Mouse (Mus musculus) heart, embryonic 14.5 days (tissue): ENCODE measurements around the gene Dhx33. TPM values are rescaled to one million over a fixed set of nuclear protein-coding genes. Genes with fewer than 3 reads are reported as not detected.

Experiments used
- ATAC-seq: fragments of 200-750 bp; cut with Nextera tagmentation; 2 replicates; pipeline ENCODE4 v1.8.0; 2017; ENCODE audit warnings: low read depth, moderate TSS enrichment; ENCODE audit not compliant: insufficient number of reproducible peaks, insufficient read depth, low FRiP score
- H3K27ac ChIP-seq, 2 experiments: fragments of 200-500 bp in 1 of 2; fragments of 300-500 bp in 1 of 2; sonication (generic) in 1 of 2; replicated peaks in 1 of 2; 2 replicates each; pipeline ENCODE4 v1.5.1; 2012 to 2014; ENCODE audit warnings: low read depth in 2 of 2, low read length in 2 of 2, control low read depth in 1 of 2, mild to moderate bottlenecking in 1 of 2, mixed read lengths in 1 of 2; ENCODE audit not compliant: control insufficient read depth in 1 of 2, insufficient read depth in 1 of 2
- H3K27me3 ChIP-seq: fragments of 300-500 bp; sonication (generic); 2 replicates; pipeline ENCODE4 v1.6.1; 2014; ENCODE audit warnings: mild to moderate bottlenecking, low read length, control low read depth; ENCODE audit not compliant: control insufficient read depth, insufficient read depth
- H3K36me3 ChIP-seq: fragments of 300-500 bp; sonication (generic); 2 replicates; pipeline ENCODE4 v1.6.1; 2014; ENCODE audit warnings: mild to moderate bottlenecking, control low read depth, low read length, mixed read lengths; ENCODE audit not compliant: control insufficient read depth, insufficient read depth
- H3K4me1 ChIP-seq, 2 experiments: fragments of 200-500 bp in 1 of 2; fragments of 300-500 bp in 1 of 2; sonication (generic) in 1 of 2; 2 replicates each; pipeline ENCODE4 v1.6.1; 2012 to 2014; ENCODE audit warnings: low read length in 2 of 2, control low read depth in 1 of 2, mixed read lengths in 1 of 2; ENCODE audit not compliant: control insufficient read depth in 2 of 2, insufficient read depth in 2 of 2
- H3K4me2 ChIP-seq: fragments of 300-500 bp; sonication (generic); 2 replicates; pipeline ENCODE4 v1.6.1; 2014; ENCODE audit warnings: mild to moderate bottlenecking, low read length
- H3K4me3 ChIP-seq, 2 experiments: fragments of 200-500 bp in 1 of 2; fragments of 300-500 bp in 1 of 2; sonication (generic) in 1 of 2; 2 replicates each; pipeline ENCODE4 v1.5.1; 2012 to 2014; ENCODE audit warnings: low read length in 2 of 2, mild to moderate bottlenecking in 2 of 2, control low read depth in 1 of 2, low read depth in 1 of 2, moderate library complexity in 1 of 2; ENCODE audit not compliant: control insufficient read depth in 1 of 2, insufficient read depth in 1 of 2
- H3K9ac ChIP-seq: fragments of 300-500 bp; sonication (generic); 2 replicates; pipeline ENCODE4 v1.6.1; 2014; ENCODE audit warnings: mild to moderate bottlenecking, low read length
- H3K9me3 ChIP-seq: fragments of 300-500 bp; sonication (generic); 2 replicates; pipeline ENCODE4 v1.6.1; 2016; ENCODE audit warnings: low read length, control low read depth; ENCODE audit not compliant: control insufficient read depth
- WGBS: fragments of 180-500 bp; shearing (Covaris S2); extraction: QIAGEN DNeasy Blood & Tissue Kit; methylation state at CpG from one replicate; pipeline ENCODE4 v1.1.7; 2014; 5-methylcytosine and 5-hydroxymethylcytosine counted together
- polyA plus RNA-seq: library from polyadenylated mRNA; unstranded; fragments of >200 nt; fragmentation: Nextera tagmentation; extraction: Ambion mirVana; gene quantifications from 2 replicates; pipeline ENCODE4 v1.2.1, GENCODE M21; 2014

Dhx33 gene
- polyA plus RNA-seq, 1 experiment from 2014 or later = 13.6 TPM

GRCm38 (mm10) chr11:70980232-70980631 lies 24.0 kb downstream of the Dhx33 start:
- Histone ChIP-seq H3K9ac (no peak overlapping the region), H3K4me2 (no peak overlapping the region), H3K4me3 (no peak overlapping the region), H3K36me3 (peaks cover 69% of the 10 kb centered on the region), H3K9me3 (no peaks in the 10 kb centered on the region), H3K27ac (no peak overlapping the region), H3K4me1 (peaks cover 3 to 11% of the 10 kb centered on the region in 2 experiments; a peak in 3 of 4 replicates), H3K27me3 (no peaks in the 10 kb centered on the region)
- 72% methylated on average over 6 of the region's 6 CpGs for WGBS
- no peak for ATAC-seq

GRCm38 (mm10) chr11:70977293-70977692 lies 26.9 kb downstream of the Dhx33 start:
- H3K9me3 ChIP-seq = no peaks in the 10 kb centered on the region
- H3K9ac ChIP-seq = no peak overlapping the region
- no peaks in the 10 kb centered on the region for H3K27me3 ChIP-seq
- no peak overlapping the region for H3K27ac ChIP-seq
- H3K4me1 ChIP-seq = peaks cover 0 to 11% of the 10 kb centered on the region in 2 experiments; a peak in 2 of 4 replicates
- no peak for ATAC-seq
- WGBS = 80% methylated on average over 6 of the region's 6 CpGs
- H3K4me3 ChIP-seq = no peak overlapping the region
- H3K4me2 ChIP-seq = no peak overlapping the region
- peaks cover 89% of the 10 kb centered on the region for H3K36me3 ChIP-seq

GRCm38 (mm10) chr11:70975193-70975592 lies 29.0 kb downstream of the Dhx33 start:
- no peaks in the 10 kb centered on the region for H3K27me3 ChIP-seq

GRCm38 (mm10) chr11:70973947-70974346 lies 30.3 kb downstream of the Dhx33 start:
- no peak overlapping the region for H3K27ac ChIP-seq

More at GRCm38 (mm10) chr11:70975193-70975592, 29.0 kb downstream of the Dhx33 start:
- Histone ChIP-seq H3K4me2 (no peak overlapping the region), H3K9me3 (no peaks in the 10 kb centered on the region), H3K9ac (no peak overlapping the region), H3K4me1 (peaks cover 3 to 6% of the 10 kb centered on the region in 2 experiments; a peak in 2 of 4 replicates), H3K4me3 (no peak overlapping the region), H3K27ac (no peak overlapping the region), H3K36me3 (peaks cover 76% of the 10 kb centered on the region)
- WGBS = 85% methylated on average over 2 of the region's 2 CpGs
- no peak for ATAC-seq

GRCm38 (mm10) chr11:70972586-70972985 lies 31.7 kb downstream of the Dhx33 start:
- 58% methylated on average over 1 of the region's 1 CpGs for WGBS
- H3K27ac ChIP-seq = no peak overlapping the region
- peaks cover 7 to 17% of the 10 kb centered on the region in 2 experiments for H3K4me1 ChIP-seq
- H3K4me3 ChIP-seq = no peak overlapping the region
- peaks cover 58% of the 10 kb centered on the region for H3K36me3 ChIP-seq
- H3K9ac ChIP-seq = no peak overlapping the region
- H3K9me3 ChIP-seq = no peaks in the 10 kb centered on the region
- no peaks in the 10 kb centered on the region for H3K27me3 ChIP-seq
- H3K4me2 ChIP-seq = no peak overlapping the region
- no peak for ATAC-seq

More at GRCm38 (mm10) chr11:70973947-70974346, 30.3 kb downstream of the Dhx33 start:
- no peaks in the 10 kb centered on the region for H3K9me3 ChIP-seq
- no peaks in the 10 kb centered on the region for H3K27me3 ChIP-seq
- no peak overlapping the region for H3K9ac ChIP-seq
- H3K4me3 ChIP-seq = no peak overlapping the region
- peaks cover 3 to 6% of the 10 kb centered on the region in 2 experiments; a peak in 2 of 4 replicates for H3K4me1 ChIP-seq
- WGBS = 64% methylated on average over 4 of the region's 4 CpGs
- H3K36me3 ChIP-seq = peaks cover 63% of the 10 kb centered on the region
- ATAC-seq = no peak
- no peak overlapping the region for H3K4me2 ChIP-seq

GRCm38 (mm10) chr11:70970560-70971540 lies 33.4 kb downstream of the Dhx33 start:
- peaks cover 53% of the 10 kb centered on the region for H3K36me3 ChIP-seq
- peak overlapping the region; percentile 47 to 90 for H3K27ac ChIP-seq
- 15% methylated on average over 24 of the region's 24 CpGs for WGBS
- peak overlapping the region; percentile 78 to 79 for H3K4me3 ChIP-seq
- no peaks in the 10 kb centered on the region for H3K9me3 ChIP-seq
- ATAC-seq = peak; percentile 20
- H3K9ac ChIP-seq = peak overlapping the region; percentile 97
- no peaks in the 10 kb centered on the region for H3K27me3 ChIP-seq
- H3K4me2 ChIP-seq = peak overlapping the region; percentile 90
- H3K4me1 ChIP-seq = peaks cover 7 to 18% of the 10 kb centered on the region in 2 experiments

- H3K9ac ChIP-seq = peak within 1 kb of the TSS; percentile 97
- no peaks in the 10 kb centered on the region for H3K9me3 ChIP-seq
- WGBS = under 1% methylated on average over 42 of the region's 43 CpGs
- ATAC-seq = peak; percentile 95
- peaks cover 7 to 18% of the 10 kb centered on the region in 2 experiments for H3K4me1 ChIP-seq
- H3K36me3 ChIP-seq = peaks cover 53% of the 10 kb centered on the region
- H3K27me3 ChIP-seq = no peaks in the 10 kb centered on the region
- H3K27ac ChIP-seq = peak within 1 kb of the TSS; percentile 83 to 92
- peak within 1 kb of the TSS; percentile 78 to 88 for H3K4me3 ChIP-seq
- H3K4me2 ChIP-seq = peak within 1 kb of the TSS; percentile 90
These were observed 34.2 kb downstream of the Dhx33 start, which contains the start of the genes Nup88 and Rpain for GRCm38 (mm10) chr11:70969821-70970559. TSS of gene Nup88 (minus strand) at chr11:70969973. TSS of gene Rpain (plus strand) at chr11:70970213.
